Mouse (Mus musculus) heart, postnatal 10 days (tissue): ENCODE data around the gene Crtc1. TPM values are rescaled to one million over a fixed set of nuclear protein-coding genes. Genes with fewer than 3 reads are reported as not detected.

ENCODE experiments used
- DNase-seq, 2 experiments: peaks; one replicate each; pipeline ENCODE4 v3.0.0; 2021
- intact Hi-C: fragments of 180-260 bp; cut with DNase I; formaldehyde crosslinking; loops from one replicate; pipeline ENCODE4 v1.15.1; 2025
- total RNA-seq, 2 experiments: library from RNA; stranded (reverse); gene quantifications; 2 replicates each; pipeline ENCODE4 v1.2.3; 2021

Crtc1 gene
- total RNA-seq, 2 experiments from 2014 or later, result 11.0 to 15.6 TPM

DNA sequence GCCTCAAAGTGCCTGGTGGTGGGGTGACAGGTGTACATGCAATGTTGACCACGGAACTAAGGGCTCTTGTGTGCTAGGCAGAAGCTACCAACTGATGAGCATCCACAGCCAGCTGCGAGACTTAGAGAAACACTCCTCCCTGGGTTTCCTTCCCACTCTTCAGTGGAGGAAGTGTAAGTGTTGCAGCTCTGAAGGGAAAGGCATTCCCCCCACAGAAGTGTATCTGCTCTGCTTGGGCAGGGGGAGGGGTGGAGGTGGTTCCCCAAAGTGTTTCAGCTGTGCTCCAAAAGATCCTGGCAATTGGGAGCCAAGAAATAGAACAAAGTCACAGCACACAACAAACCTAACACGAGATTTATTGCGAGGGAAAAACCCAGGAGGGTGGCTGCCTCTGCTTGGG is 85.4 kb downstream of the Crtc1 start:
- intact Hi-C loops, result no loop called here
- DNase-seq, result no peak

GRCm38 (mm10) chr8:70353194-70353817 is 86.1 kb downstream of the Crtc1 start, which contains the start of gene Upf1:
TSS of gene Upf1 (minus strand) at chr8:70353278.
- DNase-seq, result peak; percentile 99 to 100
- intact Hi-C loops, result no loop called here

GRCm38 (mm10) chr8:70352657-70353151 is 86.7 kb downstream of the Crtc1 start:
- peak in 1 of 2 experiments; percentile 76 for DNase-seq
- intact Hi-C loops, result no loop called here

GRCm38 (mm10) chr8:70352000-70352384 is 87.4 kb downstream of the Crtc1 start:
- DNase-seq, result no peak
- intact Hi-C loops, result no loop called here

DNA sequence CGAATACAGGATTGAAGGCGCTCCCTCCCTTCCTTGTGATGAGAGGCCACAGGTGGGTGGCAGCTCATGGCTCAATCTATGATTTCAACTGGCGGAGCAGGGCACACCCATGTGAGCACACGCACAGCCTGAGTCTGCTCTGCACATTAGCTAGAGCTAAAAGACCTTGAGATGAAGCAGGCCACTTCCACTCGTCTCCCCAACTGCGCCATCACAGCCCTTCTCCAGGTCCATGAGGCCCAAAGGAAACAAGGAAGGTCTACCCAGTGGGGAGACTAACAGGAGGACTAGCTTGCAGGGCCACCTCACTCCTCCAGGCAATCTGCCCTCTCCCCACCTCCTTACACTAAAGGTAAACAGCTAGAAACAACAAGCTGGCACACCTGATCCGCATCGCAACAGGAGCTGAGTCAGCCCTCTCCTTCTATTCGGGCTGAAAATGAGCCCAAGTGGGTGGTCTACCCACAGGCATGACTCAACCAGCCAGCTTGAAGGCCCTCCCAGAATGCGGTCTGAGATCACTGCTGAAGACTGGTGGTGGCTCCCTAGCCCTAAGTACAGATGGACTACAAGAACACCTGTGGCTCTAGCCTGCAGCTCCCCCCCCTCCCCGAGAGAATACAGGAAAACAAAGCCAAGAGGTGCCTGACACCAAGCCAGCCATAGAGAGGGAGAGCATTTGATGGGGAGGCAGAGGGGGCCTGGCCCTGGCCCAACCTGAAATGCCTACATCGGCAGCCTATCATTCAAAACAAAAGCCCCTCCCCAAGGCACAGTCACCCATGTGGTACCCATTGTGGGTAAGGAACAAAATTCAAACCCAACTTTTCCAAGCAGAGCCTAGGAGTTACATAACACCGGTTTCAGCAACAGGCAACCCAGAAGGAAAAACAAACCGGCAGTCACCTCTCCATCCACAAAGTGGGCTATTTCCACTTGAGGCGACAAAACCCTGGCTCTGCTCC is 88.1 kb downstream of the Crtc1 start:
- intact Hi-C loops, result no loop called here
- no peak for DNase-seq

- intact Hi-C loops, result no loop called here
- DNase-seq, result no peak
Observed at GRCm38 (mm10) chr8:70347860-70348420, 91.4 kb downstream of the Crtc1 start.

DNA sequence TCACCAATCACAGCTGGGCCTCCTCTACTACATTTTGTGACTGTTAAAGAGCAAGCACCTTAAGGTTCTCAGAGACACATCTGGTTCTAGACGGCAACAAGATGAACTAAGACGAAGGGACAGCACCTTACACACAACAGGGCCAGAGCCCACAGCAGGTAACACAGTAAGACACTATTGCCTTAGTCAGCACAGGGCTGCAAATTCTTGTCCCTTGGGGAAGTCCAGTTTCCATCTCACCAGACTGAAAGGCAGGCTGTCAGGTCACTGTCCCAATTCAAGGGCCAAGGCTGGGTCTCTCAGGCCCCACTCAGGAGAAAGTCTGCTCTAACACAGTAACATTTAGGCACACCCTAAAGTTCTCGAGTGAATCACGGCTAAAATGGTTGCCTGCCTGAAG is 91.9 kb downstream of the Crtc1 start:
- intact Hi-C loops, result no loop called here
- DNase-seq, result no peak

DNA sequence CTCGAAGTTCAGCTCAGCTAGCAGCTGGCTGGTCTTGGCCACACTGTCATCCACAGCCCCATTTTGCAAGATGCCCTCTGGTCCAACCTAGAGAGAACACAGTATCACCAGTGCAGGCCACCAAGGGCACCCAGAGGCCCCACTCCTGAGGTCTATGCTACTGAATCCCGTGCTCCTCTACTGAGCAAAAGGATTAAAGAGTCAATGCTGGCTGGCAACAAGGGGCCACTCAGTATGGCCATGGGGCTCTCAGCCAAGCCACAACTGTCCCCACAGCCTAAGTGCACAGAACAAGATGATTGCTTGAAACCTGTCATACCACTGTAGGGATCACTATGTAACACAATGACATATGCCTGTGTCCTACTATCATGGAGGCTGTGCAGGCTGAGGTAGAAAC is 95.1 kb downstream of the Crtc1 start:
- intact Hi-C loops, result no loop called here
- DNase-seq, result no peak

DNA sequence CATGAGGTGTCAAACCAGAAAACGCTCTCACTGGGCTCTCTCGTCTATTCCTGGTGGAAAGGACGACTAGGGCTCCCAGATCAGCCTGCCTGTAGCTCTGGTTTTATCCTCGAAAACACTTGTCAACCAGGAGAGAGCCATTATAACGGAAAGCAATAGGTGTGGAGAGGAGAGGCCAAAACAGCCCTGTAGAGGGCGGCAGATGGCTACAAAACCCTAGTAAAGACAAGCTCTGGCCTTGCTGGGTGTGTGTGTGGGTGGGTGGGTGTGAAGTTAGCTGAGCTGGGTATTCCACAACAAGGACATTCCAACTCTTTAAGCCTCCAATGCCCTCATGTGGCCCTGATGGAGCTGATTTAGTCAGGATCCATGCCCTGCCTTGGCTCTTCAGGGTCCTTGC is 95.7 kb downstream of the Crtc1 start:
- peak; percentile 48 to 68 for DNase-seq
- intact Hi-C loops, result loop anchor here (2.0 kb wide), 1 partner anchor 161 kb away; no protein-coding TSS in a partner anchor

- DNase-seq, result no peak
- intact Hi-C loops, result loop anchor here (2.0 kb wide), 1 partner anchor 162 kb away; no protein-coding TSS in a partner anchor
Observed at GRCm38 (mm10) chr8:70343076-70343475, 96.3 kb downstream of the Crtc1 start.

GRCm38 (mm10) chr8:70342007-70342406 is 97.4 kb downstream of the Crtc1 start:
- no peak for DNase-seq
- intact Hi-C loops, result loop anchor here (2.0 kb wide), 1 partner anchor 163 kb away; no protein-coding TSS in a partner anchor

- intact Hi-C loops, result no loop called here
- no peak for DNase-seq
Observed at GRCm38 (mm10) chr8:70340659-70341058, 98.7 kb downstream of the Crtc1 start.

GRCm38 (mm10) chr8:70338931-70339330 is 100.4 kb downstream of the Crtc1 start:
- intact Hi-C loops, result no loop called here
- no peak for DNase-seq

GRCm38 (mm10) chr8:70332878-70333202 is 106.5 kb downstream of the Crtc1 start:
- no peak for DNase-seq
- intact Hi-C loops, result no loop called here

Other genes with a start within 250 kb of the Crtc1 start
- gene Slc25a42, start 227.3 kb downstream of the Crtc1 start, total RNA-seq, result 10 to 100 TPM; 43.0 to 48.6 TPM
- gene Sugp2, start 205.4 kb downstream of the Crtc1 start, total RNA-seq, result 10 to 100 TPM; 42.9 to 47.8 TPM
- 1 to 10 TPM; 8.9 to 9.2 TPM for gene Armc6, start 205.1 kb downstream of the Crtc1 start, total RNA-seq
- gene Homer3, start 156.8 kb downstream of the Crtc1 start, total RNA-seq, result 10 to 100 TPM; 25.6 to 28.2 TPM
- 10 to 100 TPM; 33.1 to 33.5 TPM for gene Ddx49, start 137.1 kb downstream of the Crtc1 start, total RNA-seq
- 100 to 1,000 TPM; 160 to 173 TPM for gene Cope, start 137.1 kb downstream of the Crtc1 start, total RNA-seq
- under 1 TPM; 0.57 to 0.67 TPM for gene Cers1, start 123.8 kb downstream of the Crtc1 start, total RNA-seq
- gene Gdf1, start 109.8 kb downstream of the Crtc1 start, total RNA-seq, result under 1 TPM in 1 of 2 experiments, not detected in 1; 0.20 TPM
- gene Upf1, start 86.3 kb downstream of the Crtc1 start, total RNA-seq, result 10 to 100 TPM; 40.8 to 48.8 TPM
- gene Comp, start 66.0 kb downstream of the Crtc1 start, total RNA-seq, result 1 to 10 TPM; 2.4 to 3.4 TPM
- gene Klhl26, start 37.4 kb upstream of the Crtc1 start, total RNA-seq, result 1 to 10 TPM; 8.4 to 8.9 TPM
- gene Tmem59l, start 47.8 kb upstream of the Crtc1 start, total RNA-seq, result not detected
- under 1 TPM; 0.38 to 0.72 TPM for gene Crlf1, start 53.6 kb upstream of the Crtc1 start, total RNA-seq
- 100 to 1,000 TPM; 108 to 114 TPM for gene Rex1bd, start 67.2 kb upstream of the Crtc1 start, total RNA-seq
- gene Uba52, start 71.2 kb upstream of the Crtc1 start, total RNA-seq, result 1,000 to 10,000 TPM; 1,604 to 1,683 TPM
- gene Fkbp8, start 88.1 kb upstream of the Crtc1 start, total RNA-seq, result 100 to 1,000 TPM; 185 to 190 TPM
- 10 to 100 TPM; 79.5 to 81.3 TPM for gene Kxd1, start 88.4 kb upstream of the Crtc1 start, total RNA-seq
- 10 to 100 TPM; 15.9 to 17.9 TPM for gene Ell, start 99.9 kb upstream of the Crtc1 start, total RNA-seq
- 10 to 100 TPM; 25.8 to 29.6 TPM for gene Isyna1, start 154.8 kb upstream of the Crtc1 start, total RNA-seq
- 10 to 100 TPM; 54.7 to 55.6 TPM for gene Ssbp4, start 169.3 kb upstream of the Crtc1 start, total RNA-seq
- 1 to 10 TPM; 1.1 to 1.6 TPM for gene Lrrc25, start 176.6 kb upstream of the Crtc1 start, total RNA-seq
- 1 to 10 TPM in 1 of 2 experiments, under 1 TPM in 1; 0.86 to 1.1 TPM for gene Gdf15, start 192.9 kb upstream of the Crtc1 start, total RNA-seq
- 10 to 100 TPM; 39.6 to 42.9 TPM for gene Pgpep1, start 220.8 kb upstream of the Crtc1 start, total RNA-seq
- 10 to 100 TPM; 82.8 to 94.1 TPM for gene Lsm4, start 233.7 kb upstream of the Crtc1 start, total RNA-seq